ENCODE assay signal across 7 mouse cellular contexts in genomic region chr10:80293325-80293724, GRCm38 (mm10). TPM values are rescaled to one million over a fixed set of nuclear protein-coding genes. Genes with fewer than 3 reads are reported as not detected.
A peak's percentile ranks its signal among the peaks of the same experiment; 100 is the strongest.
DNase-seq lines count a peak whose midpoint lies in the region; ATAC-seq and TF ChIP-seq lines count a peak whose summit lies in the region.

No protein-coding gene starts in this region.

- intact Hi-C loops in left cerebral cortex, postnatal 25 days (cut with DNase I): no loop called here

- peaks cover 14% of the 10 kb centered on the region for H3K36me3 ChIP-seq in spleen, adult 2 months (ENCODE audit: control insufficient read depth, insufficient read depth, low read length)
- peaks cover 26% of the 10 kb centered on the region for H3K36me3 ChIP-seq in embryonic facial prominence, embryonic 12.5 days
- H3K36me3 ChIP-seq in limb, embryonic 10.5 days: peaks cover 34% of the 10 kb centered on the region
- peaks cover 13% of the 10 kb centered on the region for H3K36me3 ChIP-seq in stomach, embryonic 15.5 days

- H3K9me3 ChIP-seq in embryonic facial prominence, embryonic 12.5 days: no peaks in the 10 kb centered on the region
- H3K9me3 ChIP-seq in limb, embryonic 10.5 days (replicated peaks): no peaks in the 10 kb centered on the region
- no peaks in the 10 kb centered on the region for H3K9me3 ChIP-seq in stomach, embryonic 15.5 days

- H3K9ac ChIP-seq in embryonic facial prominence, embryonic 12.5 days: peak overlapping the region; percentile 99
- H3K9ac ChIP-seq in stomach, embryonic 15.5 days: peak overlapping the region; percentile 98

- ATAC-seq in embryonic facial prominence, embryonic 12.5 days (ENCODE audit: insufficient number of reproducible peaks, insufficient read depth, low FRiP score, low TSS enrichment): no peak
- no peak for ATAC-seq in stomach, embryonic 15.5 days (ENCODE audit: insufficient read depth, low FRiP score, low read depth)

- H3K27me3 ChIP-seq in spleen, adult 2 months (ENCODE audit: control insufficient read depth, insufficient read depth, low read length): no peaks in the 10 kb centered on the region
- peaks cover 19% of the 10 kb centered on the region for H3K27me3 ChIP-seq in embryonic facial prominence, embryonic 12.5 days
- H3K27me3 ChIP-seq in limb, embryonic 10.5 days (ENCODE audit: low read depth, poor library complexity, severe bottlenecking): peaks cover 22% of the 10 kb centered on the region
- peaks cover 10% of the 10 kb centered on the region for H3K27me3 ChIP-seq in stomach, embryonic 15.5 days (replicated peaks)

- peak overlapping the region; percentile 83 for H3K4me3 ChIP-seq in spleen, adult 2 months (ENCODE audit: extremely low read depth, insufficient read depth, insufficient read length)
- peak overlapping the region; percentile 99 for H3K4me3 ChIP-seq in embryonic facial prominence, embryonic 12.5 days
- H3K4me3 ChIP-seq in limb, embryonic 10.5 days: peak overlapping the region; percentile 83
- H3K4me3 ChIP-seq in stomach, embryonic 15.5 days (replicated peaks): peak overlapping the region; percentile 88

- no peak overlapping the region for H3K27ac ChIP-seq in spleen, adult 2 months (ENCODE audit: insufficient read depth, low read length)
- H3K27ac ChIP-seq in embryonic facial prominence, embryonic 12.5 days: peak overlapping the region; percentile 91
- peak overlapping the region; percentile 98 for H3K27ac ChIP-seq in limb, embryonic 10.5 days
- H3K27ac ChIP-seq in stomach, embryonic 15.5 days: peak overlapping the region; percentile 89; the same call in 1 of the 2 replicates

- 19% methylated on average over 14 of the region's 14 CpGs for WGBS in spleen, adult 2 months
- 21% methylated on average over 14 of the region's 14 CpGs for WGBS in embryonic facial prominence, embryonic 12.5 days
- WGBS in limb, embryonic 10.5 days: 29% methylated on average over 14 of the region's 14 CpGs
- WGBS in stomach, embryonic 15.5 days: 24% methylated on average over 14 of the region's 14 CpGs

- TF ChIP-seq CTCF in spleen, adult 2 months (IDR thresholded peaks at IDR 0.05; ENCODE audit: extremely low read depth, insufficient read depth, insufficient read length, insufficient replicate concordance): no peak

- peak overlapping the region; percentile 95 for H3K4me2 ChIP-seq in embryonic facial prominence, embryonic 12.5 days (replicated peaks)
- H3K4me2 ChIP-seq in stomach, embryonic 15.5 days: peak overlapping the region; percentile 69

- no peak for TF ChIP-seq POLR2A in spleen, adult 2 months (IDR thresholded peaks at IDR 0.05; ENCODE audit: low read depth, low read length)

- peaks cover 4% of the 10 kb centered on the region; the same call in 1 of the 2 replicates for H3K4me1 ChIP-seq in spleen, adult 2 months (ENCODE audit: control insufficient read depth, insufficient read depth, insufficient read length)
- H3K4me1 ChIP-seq in embryonic facial prominence, embryonic 12.5 days: peaks cover 32% of the 10 kb centered on the region
- H3K4me1 ChIP-seq in limb, embryonic 10.5 days: peaks cover 47% of the 10 kb centered on the region
- peaks cover 22% of the 10 kb centered on the region for H3K4me1 ChIP-seq in stomach, embryonic 15.5 days

- DNase-seq in spleen, adult 2 months (ENCODE audit: low read depth in 1 of 2, low spot score in 2 of 2): no peak
- DNase-seq in spleen, postnatal 14 days (ENCODE audit: low spot score in 2 of 2): no peak
- DNase-seq in limb, embryonic 10.5 days (ENCODE audit: low spot score): no peak
- no peak for DNase-seq in left cerebral cortex, postnatal 25 days (ENCODE audit: low spot score in 2 of 2)
- DNase-seq in gastrocnemius, adult 18-20 months (ENCODE audit: low spot score): no peak

RNA-seq across cellular contexts. Expression of gene Rps15, which starts 1.1 kb away (rescaled TPM):
- 2,107 and 2,204 TPM in 2 replicates for polyA plus RNA-seq in spleen, adult 2 months (2012; rRNA removed)
- 851 and 902 TPM in 2 replicates for polyA plus RNA-seq in embryonic facial prominence, embryonic 12.5 days (2016; fragmentation: Nextera tagmentation; extraction: Ambion mirVana)
- 1,092 and 1,255 TPM in 2 replicates for polyA plus RNA-seq in limb, embryonic 10.5 days (2016; fragmentation: Nextera tagmentation; extraction: Ambion mirVana)
- 904 and 948 TPM in 2 replicates for polyA plus RNA-seq in stomach, embryonic 15.5 days (2015; fragmentation: Nextera tagmentation; extraction: Ambion mirVana)
- total RNA-seq in left cerebral cortex, postnatal 25 days (2021): 100 to 1,000 TPM; 788 to 790 TPM
- 100 to 1,000 TPM; 703 to 778 TPM for total RNA-seq in gastrocnemius, adult 18-20 months (2021)

RNA-seq across cellular contexts. Expression of gene Apc2, which starts 2.5 kb away (rescaled TPM):
- 0.68 and 1.00 TPM in 2 replicates for polyA plus RNA-seq in spleen, adult 2 months (2012; rRNA removed)
- 18.3 and 21.7 TPM in 2 replicates for polyA plus RNA-seq in embryonic facial prominence, embryonic 12.5 days (2016; fragmentation: Nextera tagmentation; extraction: Ambion mirVana)
- polyA plus RNA-seq in limb, embryonic 10.5 days (2016; fragmentation: Nextera tagmentation; extraction: Ambion mirVana): 0.90 and 2.9 TPM in 2 replicates
- 5.0 and 5.2 TPM in 2 replicates for polyA plus RNA-seq in stomach, embryonic 15.5 days (2015; fragmentation: Nextera tagmentation; extraction: Ambion mirVana)
- 100 to 1,000 TPM in 1 of 2 experiments, 10 to 100 TPM in 1; 93.4 to 103 TPM for total RNA-seq in left cerebral cortex, postnatal 25 days (2021)
- under 1 TPM; 0.18 to 0.31 TPM for total RNA-seq in gastrocnemius, adult 18-20 months (2021)

RNA-seq across cellular contexts. Expression of gene 2310011J03Rik, which starts 27.0 kb away (rescaled TPM):
- polyA plus RNA-seq in spleen, adult 2 months (2012; rRNA removed): 40.6 and 56.7 TPM in 2 replicates
- polyA plus RNA-seq in embryonic facial prominence, embryonic 12.5 days (2016; fragmentation: Nextera tagmentation; extraction: Ambion mirVana): 50.0 and 50.3 TPM in 2 replicates
- 58.2 and 60.9 TPM in 2 replicates for polyA plus RNA-seq in limb, embryonic 10.5 days (2016; fragmentation: Nextera tagmentation; extraction: Ambion mirVana)
- polyA plus RNA-seq in stomach, embryonic 15.5 days (2015; fragmentation: Nextera tagmentation; extraction: Ambion mirVana): 40.5 and 46.4 TPM in 2 replicates
- 10 to 100 TPM; 27.3 to 29.8 TPM for total RNA-seq in left cerebral cortex, postnatal 25 days (2021)
- total RNA-seq in gastrocnemius, adult 18-20 months (2021): 1 to 10 TPM; 6.8 to 7.1 TPM

RNA-seq across cellular contexts. Expression of gene Dazap1, which starts 32.0 kb away (rescaled TPM):
- 66.8 and 74.5 TPM in 2 replicates for polyA plus RNA-seq in spleen, adult 2 months (2012; rRNA removed)
- polyA plus RNA-seq in embryonic facial prominence, embryonic 12.5 days (2016; fragmentation: Nextera tagmentation; extraction: Ambion mirVana): 70.7 and 71.8 TPM in 2 replicates
- 61.2 and 66.2 TPM in 2 replicates for polyA plus RNA-seq in limb, embryonic 10.5 days (2016; fragmentation: Nextera tagmentation; extraction: Ambion mirVana)
- polyA plus RNA-seq in stomach, embryonic 15.5 days (2015; fragmentation: Nextera tagmentation; extraction: Ambion mirVana): 62.4 and 66.4 TPM in 2 replicates
- 10 to 100 TPM; 76.9 to 93.8 TPM for total RNA-seq in left cerebral cortex, postnatal 25 days (2021)
- 10 to 100 TPM; 34.2 to 38.8 TPM for total RNA-seq in gastrocnemius, adult 18-20 months (2021)

RNA-seq across cellular contexts. Expression of gene Gamt, which starts 32.5 kb away (rescaled TPM):
- polyA plus RNA-seq in spleen, adult 2 months (2012; rRNA removed): 19.7 and 23.5 TPM in 2 replicates
- polyA plus RNA-seq in embryonic facial prominence, embryonic 12.5 days (2016; fragmentation: Nextera tagmentation; extraction: Ambion mirVana): 33.8 and 38.6 TPM in 2 replicates
- 14.4 and 18.4 TPM in 2 replicates for polyA plus RNA-seq in limb, embryonic 10.5 days (2016; fragmentation: Nextera tagmentation; extraction: Ambion mirVana)
- 111 and 148 TPM in 2 replicates for polyA plus RNA-seq in stomach, embryonic 15.5 days (2015; fragmentation: Nextera tagmentation; extraction: Ambion mirVana)
- 10 to 100 TPM; 27.6 to 30.7 TPM for total RNA-seq in left cerebral cortex, postnatal 25 days (2021)
- total RNA-seq in gastrocnemius, adult 18-20 months (2021): 10 to 100 TPM; 27.4 to 28.7 TPM
